Comparison of ENCODE assay signal across 9 mouse cellular contexts in the genomic region with DNA sequence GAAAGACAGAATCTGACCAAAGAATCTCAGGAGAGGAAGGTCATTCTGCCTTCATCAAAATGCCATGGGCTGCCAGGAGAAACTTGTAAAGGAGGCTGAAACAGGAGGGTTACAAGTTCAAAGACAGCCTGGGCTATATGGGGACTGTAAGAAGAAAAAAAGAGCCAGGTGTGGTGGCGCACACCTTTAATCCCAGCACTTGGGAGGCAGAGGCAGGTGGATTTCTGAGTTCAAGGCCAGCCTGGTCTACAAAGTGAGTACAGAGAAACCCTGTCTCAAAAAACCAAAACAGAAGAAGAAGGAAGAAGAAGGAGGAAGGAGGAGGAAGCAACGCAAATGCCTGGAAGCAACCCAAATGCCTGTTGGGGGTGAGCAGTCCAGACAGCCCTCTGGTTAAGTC. TPM values are rescaled to one million over a fixed set of nuclear protein-coding genes. Genes with fewer than 3 reads are reported as not detected.
A peak's percentile ranks its signal among the peaks of the same experiment; 100 is the strongest.
DNase-seq lines count a peak whose midpoint lies in the region; ATAC-seq and TF ChIP-seq lines count a peak whose summit lies in the region.
"Had no signal": no experiment of that assay in that cellular context is flagged by ENCODE, and none has a peak within 500 bp of the region (broad histone marks: within the 10 kb centered on the region; RNA-seq: fewer than 3 reads in every experiment).

Ctsh (plus strand) TSS at position 301 of the 400 bp plus-strand sequence.

- H3K27me3 ChIP-seq in embryonic facial prominence, embryonic 10.5 days (replicated peaks; ENCODE audit: low read depth, poor library complexity, severe bottlenecking) = peaks cover 19% of the 10 kb centered on the region
- H3K27me3 ChIP-seq in heart, embryonic 13.5 days (replicated peaks) = no peaks in the 10 kb centered on the region
- H3K27me3 ChIP-seq in myocyte (ENCODE audit: control insufficient read depth, insufficient read depth, insufficient read length) = no peaks in the 10 kb centered on the region
- H3K27me3 ChIP-seq: Patski had no signal

- H3ac ChIP-seq in myocyte (ENCODE audit: control insufficient read depth, insufficient read length) = no peak within 1 kb of the TSS

- no peaks in the 10 kb centered on the region for H3K9me3 ChIP-seq in embryonic facial prominence, embryonic 10.5 days
- H3K9me3 ChIP-seq in heart, embryonic 13.5 days = no peaks in the 10 kb centered on the region

- 75% methylated on average over 2 of the region's 2 CpGs for WGBS in embryonic facial prominence, embryonic 10.5 days
- WGBS in heart, embryonic 13.5 days = 76% methylated on average over 2 of the region's 2 CpGs

- TF ChIP-seq POLR2A in myocyte (IDR thresholded peaks at IDR 0.05; ENCODE audit: insufficient read length, low read depth) = no peak

- H3K4me1 ChIP-seq in embryonic facial prominence, embryonic 10.5 days = peaks cover 10% of the 10 kb centered on the region
- H3K4me1 ChIP-seq in heart, embryonic 13.5 days = peaks cover 8% of the 10 kb centered on the region; the same call in 1 of the 2 replicates

- no peaks in the 10 kb centered on the region for H3K36me3 ChIP-seq in embryonic facial prominence, embryonic 10.5 days (replicated peaks)
- no peaks in the 10 kb centered on the region for H3K36me3 ChIP-seq in heart, embryonic 13.5 days
- no peaks in the 10 kb centered on the region for H3K36me3 ChIP-seq in myocyte (ENCODE audit: control insufficient read depth, insufficient read depth)

- intact Hi-C loops in left cerebral cortex, postnatal 14 days (cut with DNase I) = no loop called here

- H3K27ac ChIP-seq in embryonic facial prominence, embryonic 10.5 days (replicated peaks) = peak within 1 kb of the TSS; percentile 74
- H3K27ac ChIP-seq in heart, embryonic 13.5 days (replicated peaks) = peak within 1 kb of the TSS; percentile 46

- peak within 1 kb of the TSS; percentile 67 for H3K4me3 ChIP-seq in embryonic facial prominence, embryonic 10.5 days
- H3K4me3 ChIP-seq in heart, embryonic 13.5 days = peak within 1 kb of the TSS; percentile 69
- H3K4me3 ChIP-seq in myocyte = no peak within 1 kb of the TSS

- no peak for ATAC-seq in heart, embryonic 13.5 days (ENCODE audit: extremely low read depth, insufficient number of reproducible peaks, low FRiP score, low TSS enrichment)

- H3K9ac ChIP-seq in heart, embryonic 13.5 days = peak within 1 kb of the TSS; percentile 86

- no peak for DNase-seq in layer of hippocampus, adult 8-10 months (ENCODE audit: low spot score in 2 of 2)
- DNase-seq in layer of hippocampus, adult 9-11 months = no peak
- no peak for DNase-seq in embryonic facial prominence, embryonic 10.5 days (ENCODE audit: low spot score)
- no peak for DNase-seq in left cerebral cortex, postnatal 14 days (ENCODE audit: low spot score in 2 of 2)
- DNase-seq in embryo, embryonic 9.5 days (ENCODE audit: extremely low spot score) = no peak
- no peak for DNase-seq in thymus, adult 18-20 months

- H3K4me2 ChIP-seq in heart, embryonic 13.5 days = peak within 1 kb of the TSS; percentile 81
- peak within 1 kb of the TSS; percentile 62 for H3K4me2 ChIP-seq in myocyte (ENCODE audit: low read depth)

- no peaks in the 10 kb centered on the region for H3K79me2 ChIP-seq in myocyte (ENCODE audit: control insufficient read depth, insufficient read depth)

TF ChIP-seq in myocyte, 11 proteins besides CTCF, POLR2A, EP300 and RAD21:
- TF ChIP-seq REST (IDR thresholded peaks at IDR 0.05; ENCODE audit: insufficient read depth, insufficient read length) = no peak
- no peak for TF ChIP-seq TCF3 (IDR thresholded peaks at IDR 0.05; ENCODE audit: insufficient read length, low read depth)
- no peak for TF ChIP-seq POLR2AphosphoS2 (IDR thresholded peaks at IDR 0.05; ENCODE audit: insufficient read length, low read depth)
- no peak for TF ChIP-seq USF1 (IDR thresholded peaks at IDR 0.05; ENCODE audit: low read depth)
- no peak for TF ChIP-seq TCF12 (IDR thresholded peaks at IDR 0.05; ENCODE audit: insufficient read depth, poor library complexity, severe bottlenecking)
- TF ChIP-seq MAX (IDR thresholded peaks at IDR 0.05; ENCODE audit: low read depth) = no peak
- no peak for TF ChIP-seq MYOD1 (IDR thresholded peaks at IDR 0.05; ENCODE audit: control insufficient read depth in 1 of 3, insufficient read length in 2 of 3, low read depth in 2 of 3)
- TF ChIP-seq MYOG (IDR thresholded peaks at IDR 0.05; ENCODE audit: control insufficient read depth in 1 of 3, insufficient read depth in 1 of 3, insufficient read length in 2 of 3, low read depth in 2 of 3) = no peak
- TF ChIP-seq SRF (IDR thresholded peaks at IDR 0.05; ENCODE audit: control insufficient read depth, insufficient read length, low read depth) = no peak
- TF ChIP-seq E2F4 (IDR thresholded peaks at IDR 0.05; ENCODE audit: insufficient read depth) = no peak
- TF ChIP-seq CEBPB (IDR thresholded peaks at IDR 0.05; ENCODE audit: insufficient read depth, poor library complexity, severe bottlenecking) = no peak

RNA-seq across cellular contexts. Expression of gene Ctsh, which starts in this region (rescaled TPM):
- total RNA-seq in layer of hippocampus, adult 8-10 months (2022) = 10 to 100 TPM; 11.7 to 56.6 (median 34.5) TPM
- 5.0 and 5.9 TPM in 2 replicates for polyA plus RNA-seq in embryonic facial prominence, embryonic 10.5 days (2016; fragmentation: Nextera tagmentation; extraction: Ambion mirVana)
- 46.5 and 49.8 TPM in 2 replicates for polyA plus RNA-seq in heart, embryonic 13.5 days (2015; fragmentation: Nextera tagmentation; extraction: Ambion mirVana)
- 10 to 100 TPM; 22.4 to 27.7 TPM for total RNA-seq in left cerebral cortex, postnatal 14 days (2021)
- polyA plus RNA-seq in myocyte (2012; fragmentation: generic; extraction: Trizol) = 3.5 TPM
